Mouse (Mus musculus) liver, embryonic 16.5 days (tissue): Measurements from ENCODE around the gene Fry. TPM values are rescaled to one million over a fixed set of nuclear protein-coding genes. Genes with fewer than 3 reads are reported as not detected.

Experiments used
- ATAC-seq: fragments of 200-750 bp; cut with Nextera tagmentation; 2 replicates; pipeline ENCODE4 v1.8.0; 2017; ENCODE audit warnings: low read depth, mild to moderate bottlenecking, moderate number of reproducible peaks, moderate library complexity
- H3K27ac ChIP-seq: fragments of 300-500 bp; sonication (generic); 2 replicates; pipeline ENCODE4 v1.5.1; 2014; ENCODE audit warnings: mild to moderate bottlenecking, low read length
- H3K27me3 ChIP-seq: fragments of 300-500 bp; sonication (generic); 2 replicates; pipeline ENCODE4 v1.6.1; 2014; ENCODE audit warnings: low read depth, low read length, mixed read lengths; ENCODE audit not compliant: control insufficient read depth, insufficient read depth
- H3K36me3 ChIP-seq: fragments of 300-500 bp; sonication (generic); 2 replicates; pipeline ENCODE4 v1.6.1; 2014; ENCODE audit warnings: mild to moderate bottlenecking; ENCODE audit not compliant: control insufficient read depth, insufficient read depth
- H3K4me1 ChIP-seq: fragments of 300-500 bp; sonication (generic); 2 replicates; pipeline ENCODE4 v1.6.1; 2014; ENCODE audit warnings: low read depth, low read length, mixed read lengths; ENCODE audit not compliant: control insufficient read depth
- H3K4me2 ChIP-seq: fragments of 300-500 bp; sonication (generic); 2 replicates; pipeline ENCODE4 v1.6.1; 2014; ENCODE audit warnings: low read depth, low read length, mixed read lengths
- H3K4me3 ChIP-seq: fragments of 300-500 bp; sonication (generic); 2 replicates; pipeline ENCODE4 v1.5.1; 2014; ENCODE audit warnings: low read depth, mild to moderate bottlenecking, low read length
- H3K9ac ChIP-seq: fragments of 300-500 bp; sonication (generic); 2 replicates; pipeline ENCODE4 v1.6.1; 2014; ENCODE audit warnings: low read depth, low read length
- H3K9me3 ChIP-seq: fragments of 300-500 bp; sonication (generic); replicated peaks from 2 replicates; pipeline ENCODE4 v1.6.1; 2016; ENCODE audit warnings: low read length; ENCODE audit not compliant: control insufficient read depth
- WGBS: fragments of 180-500 bp; shearing (Covaris S2); extraction: QIAGEN DNeasy Blood & Tissue Kit; methylation state at CpG from one replicate; pipeline ENCODE4 v1.1.7; 2014; ENCODE audit not compliant: insufficient replicate concordance; 5-methylcytosine and 5-hydroxymethylcytosine counted together
- polyA plus RNA-seq: library from polyadenylated mRNA; unstranded; fragments of >200 nt; fragmentation: Nextera tagmentation; extraction: Ambion mirVana; gene quantifications from 2 replicates; pipeline ENCODE4 v1.2.1, GENCODE M21; 2015

The Fry gene
- polyA plus RNA-seq, 1 experiment from 2014 or later: 2.7 TPM

GRCm38 (mm10) chr5:150173869-150174268, 55.4 kb downstream of the Fry start:
- H3K9ac ChIP-seq: no peak overlapping the region
- 0 out of 2 replicates have a peak, but pooled peaks have one; percentile 15 for ATAC-seq

DNA sequence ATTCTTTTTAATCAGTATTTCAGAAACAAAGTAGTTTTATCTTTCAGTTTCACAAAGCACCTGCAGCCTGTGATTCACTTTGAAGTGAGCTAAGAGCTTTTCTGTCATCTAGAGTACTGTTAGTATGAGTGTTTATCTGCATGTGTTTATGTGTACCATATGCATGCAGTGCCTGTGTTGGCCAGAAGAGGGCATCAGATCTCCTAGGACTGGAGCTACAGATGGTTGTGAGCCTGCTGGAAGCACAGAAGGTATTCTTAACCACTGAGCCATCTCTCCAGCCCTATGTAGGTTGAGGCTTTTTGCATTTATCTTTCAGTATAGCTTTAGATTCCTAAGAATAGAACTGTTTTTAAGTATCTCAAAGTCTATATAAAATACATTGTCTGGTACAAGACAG, 56.5 kb downstream of the Fry start:
- peaks cover 9% of the 10 kb centered on the region for H3K4me1 ChIP-seq
- H3K27me3 ChIP-seq: no peaks in the 10 kb centered on the region
- no peak overlapping the region for H3K9ac ChIP-seq
- ATAC-seq: no peak
- H3K9me3 ChIP-seq: no peaks in the 10 kb centered on the region
- H3K4me3 ChIP-seq: no peak overlapping the region
- H3K36me3 ChIP-seq: no peaks in the 10 kb centered on the region
- H3K27ac ChIP-seq: no peak overlapping the region
- no peak overlapping the region for H3K4me2 ChIP-seq

More at GRCm38 (mm10) chr5:150173869-150174268, 55.4 kb downstream of the Fry start:
- H3K4me2 ChIP-seq: no peak overlapping the region
- H3K4me1 ChIP-seq: peaks cover 9% of the 10 kb centered on the region
- no peaks in the 10 kb centered on the region for H3K27me3 ChIP-seq
- no peak overlapping the region for H3K27ac ChIP-seq
- no peak overlapping the region for H3K4me3 ChIP-seq
- no peaks in the 10 kb centered on the region for H3K36me3 ChIP-seq
- WGBS: 60% methylated on average over 6 of the region's 6 CpGs
- H3K9me3 ChIP-seq: no peaks in the 10 kb centered on the region

GRCm38 (mm10) chr5:150176251-150177015, 58.0 kb downstream of the Fry start:
- Histone ChIP-seq H3K9me3 (no peaks in the 10 kb centered on the region), H3K4me2 (0 out of 2 replicates have a peak overlapping the region, but pooled peaks have one; percentile 12), H3K27ac (peak overlapping the region; percentile 34), H3K9ac (no peak overlapping the region), H3K36me3 (no peaks in the 10 kb centered on the region), H3K27me3 (no peaks in the 10 kb centered on the region), H3K4me1 (peaks cover 9% of the 10 kb centered on the region), H3K4me3 (no peak overlapping the region)
- 23% methylated on average over 13 of the region's 13 CpGs for WGBS
- peak; percentile 47; the same call in 1 of the 2 replicates for ATAC-seq

- Histone ChIP-seq H3K9ac (no peak overlapping the region), H3K4me2 (no peak overlapping the region), H3K36me3 (no peaks in the 10 kb centered on the region), H3K9me3 (no peaks in the 10 kb centered on the region), H3K4me1 (peaks cover 9% of the 10 kb centered on the region), H3K27ac (no peak overlapping the region), H3K4me3 (no peak overlapping the region), H3K27me3 (no peaks in the 10 kb centered on the region)
- no peak for ATAC-seq
- 50% methylated on average over 1 of the region's 1 CpGs for WGBS
Observed at GRCm38 (mm10) chr5:150177757-150178156, 59.3 kb downstream of the Fry start.

DNA sequence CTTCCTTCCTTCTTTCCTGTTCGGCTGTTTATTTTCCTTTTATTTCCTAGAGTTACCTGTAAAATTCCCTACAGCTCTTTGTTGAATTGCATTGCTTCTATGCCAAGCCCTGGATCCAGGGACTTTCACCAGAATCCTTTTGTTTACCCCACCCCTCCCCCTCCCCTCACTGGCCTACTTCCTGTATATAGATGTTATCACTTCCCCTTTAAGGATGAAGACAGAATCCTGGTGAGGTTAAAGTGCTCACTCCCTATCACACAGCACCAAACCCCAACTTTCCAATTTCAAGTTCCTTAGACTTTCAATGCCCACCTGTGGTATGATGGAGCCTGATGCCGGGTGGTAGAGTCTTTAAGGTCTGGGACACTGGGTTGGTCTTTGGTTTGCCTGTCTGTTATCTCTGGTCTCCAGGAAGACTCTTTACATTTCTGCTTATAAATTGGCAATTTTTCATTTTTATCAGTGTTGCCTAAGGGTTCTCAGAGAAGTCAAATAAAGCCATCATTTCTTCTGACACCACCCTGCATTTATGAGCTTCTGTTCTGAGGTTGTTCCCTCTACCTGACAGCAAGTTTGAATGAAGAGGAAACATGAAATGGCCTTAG, 59.9 kb downstream of the Fry start:
- Histone ChIP-seq H3K27ac (0 out of 2 replicates have a peak overlapping the region, but pooled peaks have one; percentile 3), H3K36me3 (no peaks in the 10 kb centered on the region), H3K9me3 (no peaks in the 10 kb centered on the region), H3K27me3 (no peaks in the 10 kb centered on the region), H3K4me2 (no peak overlapping the region), H3K9ac (no peak overlapping the region), H3K4me1 (peaks cover 9% of the 10 kb centered on the region), H3K4me3 (no peak overlapping the region)
- no peak for ATAC-seq
- WGBS: 32% methylated on average over 2 of the region's 2 CpGs

- WGBS: 67% methylated on average over 1 of the region's 1 CpGs
Observed at GRCm38 (mm10) chr5:150180985-150181607, 62.7 kb downstream of the Fry start.

GRCm38 (mm10) chr5:150184959-150185358, 66.5 kb downstream of the Fry start:
- no peak overlapping the region for H3K4me3 ChIP-seq
- peaks cover 3% of the 10 kb centered on the region; the same call in 1 of the 2 replicates for H3K4me1 ChIP-seq
- ATAC-seq: no peak
- no peaks in the 10 kb centered on the region for H3K9me3 ChIP-seq
- no peak overlapping the region for H3K27ac ChIP-seq
- WGBS: 74% methylated on average over 3 of the region's 3 CpGs
- no peak overlapping the region for H3K9ac ChIP-seq
- no peaks in the 10 kb centered on the region for H3K36me3 ChIP-seq
- H3K4me2 ChIP-seq: no peak overlapping the region
- H3K27me3 ChIP-seq: no peaks in the 10 kb centered on the region

More at GRCm38 (mm10) chr5:150180985-150181607, 62.7 kb downstream of the Fry start:
- H3K27ac ChIP-seq: no peak overlapping the region
- peaks cover 13% of the 10 kb centered on the region for H3K4me1 ChIP-seq
- no peaks in the 10 kb centered on the region for H3K27me3 ChIP-seq
- H3K9me3 ChIP-seq: no peaks in the 10 kb centered on the region
- no peak for ATAC-seq
- no peak overlapping the region for H3K4me3 ChIP-seq
- H3K4me2 ChIP-seq: no peak overlapping the region
- H3K9ac ChIP-seq: no peak overlapping the region
- H3K36me3 ChIP-seq: no peaks in the 10 kb centered on the region

DNA sequence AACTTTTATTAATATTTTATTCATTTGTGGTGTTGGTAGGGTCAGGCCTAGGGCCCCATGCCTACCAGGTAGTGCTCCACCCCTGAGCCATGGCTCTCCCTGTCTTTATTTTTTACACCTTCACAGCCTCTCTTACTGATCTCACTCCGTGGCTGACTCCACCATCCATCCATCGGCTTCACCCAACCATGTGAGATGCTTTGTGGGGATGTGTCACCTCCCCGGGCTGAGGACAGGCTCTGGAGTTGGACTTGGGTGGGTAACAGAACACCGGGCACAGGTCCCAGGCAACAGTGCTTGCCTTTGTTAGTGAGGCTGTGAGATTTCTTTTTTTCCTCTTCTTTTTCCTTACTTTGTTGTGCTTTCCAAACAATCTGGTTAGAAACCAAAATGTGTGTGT, 67.7 kb downstream of the Fry start:
- H3K4me1 ChIP-seq: peaks cover 3% of the 10 kb centered on the region; the same call in 1 of the 2 replicates
- no peak overlapping the region for H3K9ac ChIP-seq
- H3K36me3 ChIP-seq: no peaks in the 10 kb centered on the region
- no peak overlapping the region for H3K4me2 ChIP-seq
- no peaks in the 10 kb centered on the region for H3K9me3 ChIP-seq
- no peak overlapping the region for H3K27ac ChIP-seq
- no peak for ATAC-seq
- WGBS: 73% methylated on average over 4 of the region's 4 CpGs
- H3K4me3 ChIP-seq: no peak overlapping the region
- no peaks in the 10 kb centered on the region for H3K27me3 ChIP-seq

DNA sequence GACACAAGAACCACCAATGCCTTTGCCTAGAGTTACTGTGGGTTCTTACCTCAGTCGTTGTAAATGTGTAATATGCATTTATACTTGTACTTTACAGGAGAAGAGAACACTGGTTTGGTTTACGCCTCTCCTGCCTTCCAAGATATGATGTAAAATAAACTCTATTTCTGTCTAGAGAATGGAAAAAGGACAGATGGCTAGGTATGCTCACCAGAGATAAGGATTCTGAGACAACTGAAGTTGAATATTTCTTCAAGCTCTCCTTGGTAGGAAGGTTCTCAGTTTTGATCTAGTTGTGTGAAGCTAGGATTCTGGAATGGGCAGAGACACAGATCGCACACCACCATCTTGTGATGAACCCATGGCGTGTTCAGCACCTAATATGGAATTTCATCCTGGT, 68.2 kb downstream of the Fry start:
- 45% methylated on average over 4 of the region's 4 CpGs for WGBS
- no peak overlapping the region for H3K27ac ChIP-seq
- H3K4me1 ChIP-seq: peaks cover 3% of the 10 kb centered on the region; the same call in 1 of the 2 replicates
- no peaks in the 10 kb centered on the region for H3K27me3 ChIP-seq
- no peak overlapping the region for H3K9ac ChIP-seq
- no peaks in the 10 kb centered on the region for H3K9me3 ChIP-seq
- peak; percentile 55 for ATAC-seq
- H3K4me3 ChIP-seq: no peak overlapping the region
- H3K4me2 ChIP-seq: no peak overlapping the region
- H3K36me3 ChIP-seq: no peaks in the 10 kb centered on the region
